Mouse (Mus musculus): ENCODE data around the gene Stab2. TPM values are rescaled to one million over a fixed set of nuclear protein-coding genes. Genes with fewer than 3 reads are reported as not detected.

Stab2 gene
- total and polyA plus RNA-seq, 3 experiments = 0.09 TPM; not detected in 2

DNA sequence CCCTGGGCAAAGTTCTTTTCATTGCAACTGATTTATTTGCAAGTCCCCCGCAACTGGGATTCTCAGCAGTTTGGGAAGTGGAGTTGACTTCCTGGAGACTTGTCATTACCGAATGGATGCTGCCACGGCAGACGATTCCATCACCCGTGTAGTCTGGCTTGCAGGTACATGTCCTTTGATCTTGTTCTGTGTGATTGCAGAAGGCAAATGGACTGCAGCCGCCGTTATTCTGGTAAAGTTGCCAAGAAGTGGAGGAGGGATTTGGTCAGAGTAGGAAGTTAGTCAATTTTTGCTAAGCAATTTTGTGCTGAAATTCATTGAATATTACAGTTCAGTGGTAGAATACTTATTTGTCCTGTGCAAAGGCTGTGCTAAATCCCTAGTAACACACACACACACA, 129.1 kb downstream of the Stab2 start:
- H3K9ac ChIP-seq (ENCODE audit: insufficient read depth, low read depth) = no peak overlapping the region
- H3K79me2 ChIP-seq (replicated peaks; ENCODE audit: control insufficient read depth, extremely low read depth, insufficient read depth, poor library complexity, severe bottlenecking) = no peaks in the 10 kb centered on the region
- H3K36me3 ChIP-seq (replicated peaks in 1 of 2; ENCODE audit: control insufficient read depth in 1 of 2, insufficient read depth in 1 of 2, low read length in 1 of 2) = no peaks in the 10 kb centered on the region
- no peaks in the 10 kb centered on the region for H3K27me3 ChIP-seq (replicated peaks)
- H3K4me1 ChIP-seq (ENCODE audit: control insufficient read depth in 1 of 2, insufficient read depth in 2 of 2) = no peaks in the 10 kb centered on the region
- no peak overlapping the region for H3K27ac ChIP-seq (ENCODE audit: insufficient read depth, low read depth)
- in situ Hi-C loops (cut with MboI; ENCODE audit: low pct_ligation_motif_present, low pct_unique_long_range_greater_than_20kb, low sequenced_read_pairs) = no loop called here
- no peaks in the 10 kb centered on the region for H3K9me3 ChIP-seq (replicated peaks; ENCODE audit: low read length)
- TF ChIP-seq NRF1 (IDR thresholded peaks at IDR 0.05; ENCODE audit: low read depth, low read length) (no peak), JUND (conservative IDR thresholded peaks at IDR 0.05; ENCODE audit: low read depth, low read length) (no peak), ZNF384 (IDR thresholded peaks at IDR 0.05; ENCODE audit: low read depth, low read length) (no peak), ELF1 (IDR thresholded peaks at IDR 0.05; ENCODE audit: low read depth, low read length) (no peak), MXI1 (IDR thresholded peaks at IDR 0.05; ENCODE audit: low read depth, low read length) (no peak), USF2 (conservative IDR thresholded peaks at IDR 0.05; ENCODE audit: low read depth, low read length) (no peak), MEF2A (IDR thresholded peaks at IDR 0.05; ENCODE audit: borderline replicate concordance, low read depth, low read length) (no peak), UBTF (IDR thresholded peaks at IDR 0.05; ENCODE audit: low read depth, low read length) (no peak), SIN3A (IDR thresholded peaks at IDR 0.05; ENCODE audit: low read length) (no peak), MAX (IDR thresholded peaks at IDR 0.05; ENCODE audit: low read length) (no peak), MAZ (IDR thresholded peaks at IDR 0.05; ENCODE audit: low read depth, low read length) (no peak), SMC3 (IDR thresholded peaks at IDR 0.05; ENCODE audit: low read depth, low read length) (no peak), BHLHE40 (IDR thresholded peaks at IDR 0.05; ENCODE audit: low read depth, low read length) (no peak), MAFK (IDR thresholded peaks at IDR 0.05; ENCODE audit: insufficient replicate concordance, low read length) (no peak), HCFC1 (IDR thresholded peaks at IDR 0.05; ENCODE audit: low read depth, low read length) (no peak)
- no peak overlapping the region for H3K4me3 ChIP-seq (replicated peaks in 1 of 3; ENCODE audit: low read depth in 2 of 3, low read length in 2 of 3, poor library complexity in 1 of 3)
- dilution Hi-C loops (cut with MboI; ENCODE audit: extremely low pct_ligation_motif_present, extremely low pct_unique_long_range_greater_than_20kb, low sequenced_read_pairs) = no loop called here
- H3K4me2 ChIP-seq (ENCODE audit: insufficient read depth, low read depth, poor library complexity, severe bottlenecking) = no peak overlapping the region
- DNase-seq (ENCODE audit: extremely low read depth) = no peak

DNA sequence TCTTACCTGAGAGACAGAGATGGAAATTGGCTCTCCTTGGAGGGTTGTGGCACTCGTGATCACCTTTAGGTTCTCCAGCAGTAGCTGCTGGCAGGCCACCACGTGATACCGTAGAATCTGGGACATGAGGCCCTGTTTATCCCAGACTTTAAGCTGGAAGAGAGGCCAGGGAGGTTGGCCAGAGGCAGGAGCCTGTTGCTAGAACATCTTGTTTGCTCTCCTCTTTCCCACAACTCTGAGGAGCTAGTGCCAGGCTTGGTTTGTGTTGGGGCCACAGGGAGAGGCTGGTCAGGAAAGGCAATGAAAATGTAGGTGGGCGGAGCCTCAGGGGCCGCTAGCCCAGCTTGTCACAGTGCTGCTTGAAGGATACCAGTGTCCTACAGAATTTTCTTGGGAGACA, 135.2 kb downstream of the Stab2 start:
- H3K79me2 ChIP-seq (replicated peaks; ENCODE audit: control insufficient read depth, extremely low read depth, insufficient read depth, poor library complexity, severe bottlenecking) = no peaks in the 10 kb centered on the region
- no peak for DNase-seq (ENCODE audit: extremely low read depth)
- H3K4me1 ChIP-seq (ENCODE audit: control insufficient read depth in 1 of 2, insufficient read depth in 2 of 2) = no peaks in the 10 kb centered on the region; a peak in 1 of 4 replicates
- H3K27me3 ChIP-seq (replicated peaks) = no peaks in the 10 kb centered on the region
- H3K4me2 ChIP-seq (ENCODE audit: insufficient read depth, low read depth, poor library complexity, severe bottlenecking) = no peak overlapping the region
- in situ Hi-C loops (cut with MboI; ENCODE audit: low pct_ligation_motif_present, low pct_unique_long_range_greater_than_20kb, low sequenced_read_pairs) = no loop called here
- dilution Hi-C loops (cut with MboI; ENCODE audit: extremely low pct_ligation_motif_present, extremely low pct_unique_long_range_greater_than_20kb, low sequenced_read_pairs) = no loop called here
- H3K9me3 ChIP-seq (replicated peaks; ENCODE audit: low read length) = no peaks in the 10 kb centered on the region
- TF ChIP-seq NELFE (IDR thresholded peaks at IDR 0.05; ENCODE audit: low read depth, low read length) = no peak
- no peak for TF ChIP-seq CTCF (conservative IDR thresholded peaks at IDR 0.05 in 1 of 2, IDR thresholded peaks at IDR 0.05 in 1 of 2; ENCODE audit: low read depth in 2 of 2, low read length in 2 of 2)
- TF ChIP-seq PAX5 (IDR thresholded peaks at IDR 0.05; ENCODE audit: low read length) = no peak
- no peak for TF ChIP-seq MEF2A (IDR thresholded peaks at IDR 0.05; ENCODE audit: borderline replicate concordance, low read depth, low read length)
- no peak for TF ChIP-seq MYC (IDR thresholded peaks at IDR 0.05; ENCODE audit: low read depth, low read length)
- no peak for TF ChIP-seq RAD21 (IDR thresholded peaks at IDR 0.05; ENCODE audit: low read depth, low read length)
- no peak for TF ChIP-seq USF2 (conservative IDR thresholded peaks at IDR 0.05; ENCODE audit: low read depth, low read length)
- no peak for TF ChIP-seq HCFC1 (IDR thresholded peaks at IDR 0.05; ENCODE audit: low read depth, low read length)
- TF ChIP-seq MXI1 (IDR thresholded peaks at IDR 0.05; ENCODE audit: low read depth, low read length) = no peak
- no peak for TF ChIP-seq GABPA (IDR thresholded peaks at IDR 0.05; ENCODE audit: insufficient replicate concordance, low read depth, low read length)
- no peak for TF ChIP-seq JUN (IDR thresholded peaks at IDR 0.05; ENCODE audit: insufficient read depth, low read depth, low read length)
- no peak for TF ChIP-seq CHD1 (IDR thresholded peaks at IDR 0.05; ENCODE audit: low read depth, low read length)
- TF ChIP-seq MAX (IDR thresholded peaks at IDR 0.05; ENCODE audit: low read length) = no peak
- TF ChIP-seq SIN3A (IDR thresholded peaks at IDR 0.05; ENCODE audit: low read length) = no peak
- no peak for TF ChIP-seq JUND (conservative IDR thresholded peaks at IDR 0.05; ENCODE audit: low read depth, low read length)
- H3K4me3 ChIP-seq (replicated peaks in 1 of 3; ENCODE audit: low read depth in 2 of 3, low read length in 2 of 3, poor library complexity in 1 of 3) = no peak overlapping the region
- H3K9ac ChIP-seq (ENCODE audit: insufficient read depth, low read depth) = no peak overlapping the region
- H3K36me3 ChIP-seq (replicated peaks in 1 of 2; ENCODE audit: control insufficient read depth in 1 of 2, insufficient read depth in 1 of 2, low read length in 1 of 2) = no peaks in the 10 kb centered on the region
- no peak overlapping the region for H3K27ac ChIP-seq (ENCODE audit: insufficient read depth, low read depth)
